Mouse (Mus musculus) thymus, adult 2 months (tissue): Measurements from ENCODE around the gene Vmn1r123. TPM values are rescaled to one million over a fixed set of nuclear protein-coding genes. Genes with fewer than 3 reads are reported as not detected.
"Not testable (repeated sequence)": the region's sequence is repeated elsewhere in the genome, so short reads cannot be mapped to it uniquely, and the experiment has no call there.

Experiments
- DNase-seq: peaks from one replicate; pipeline ENCODE4 v3.0.0; 2021
- H3K27ac ChIP-seq: fragments of 200-500 bp; 2 replicates; pipeline ENCODE4 v1.5.1; 2012; ENCODE audit warnings: low read length, control low read depth; ENCODE audit not compliant: control insufficient read depth, insufficient read depth
- H3K27me3 ChIP-seq: fragments of 200-500 bp; 2 replicates; pipeline ENCODE4 v1.6.1; 2012; ENCODE audit warnings: mild to moderate bottlenecking, low read length, moderate library complexity, mixed read lengths; ENCODE audit not compliant: control insufficient read depth, insufficient read depth
- H3K36me3 ChIP-seq: fragments of 200-500 bp; 2 replicates; pipeline ENCODE4 v1.6.1; 2012; ENCODE audit warnings: mild to moderate bottlenecking, low read length, moderate library complexity; ENCODE audit not compliant: control insufficient read depth, insufficient read depth
- H3K4me1 ChIP-seq: fragments of 200-500 bp; replicated peaks from 2 replicates; pipeline ENCODE4 v1.6.1; 2012; ENCODE audit warnings: low read length; ENCODE audit not compliant: control insufficient read depth, insufficient read depth
- H3K4me3 ChIP-seq: fragments of 200-500 bp; 2 replicates; pipeline ENCODE4 v1.5.1; 2012; ENCODE audit warnings: mild to moderate bottlenecking, low read length, control low read depth, moderate library complexity; ENCODE audit not compliant: control insufficient read depth, insufficient read depth
- WGBS: fragments of 180-500 bp; shearing (Covaris S2); methylation state at CpG from one replicate; pipeline ENCODE4 v1.1.7; 2018; 5-methylcytosine and 5-hydroxymethylcytosine counted together
- polyA plus RNA-seq: library from polyadenylated mRNA; depleted of rRNA; stranded (reverse); fragments of >200 nt; gene quantifications from 2 replicates; pipeline ENCODE4 v1.2.3, GENCODE M21; 2012; rRNA removed

Gene Vmn1r123
- polyA plus RNA-seq: not detected in 2 replicates

DNA sequence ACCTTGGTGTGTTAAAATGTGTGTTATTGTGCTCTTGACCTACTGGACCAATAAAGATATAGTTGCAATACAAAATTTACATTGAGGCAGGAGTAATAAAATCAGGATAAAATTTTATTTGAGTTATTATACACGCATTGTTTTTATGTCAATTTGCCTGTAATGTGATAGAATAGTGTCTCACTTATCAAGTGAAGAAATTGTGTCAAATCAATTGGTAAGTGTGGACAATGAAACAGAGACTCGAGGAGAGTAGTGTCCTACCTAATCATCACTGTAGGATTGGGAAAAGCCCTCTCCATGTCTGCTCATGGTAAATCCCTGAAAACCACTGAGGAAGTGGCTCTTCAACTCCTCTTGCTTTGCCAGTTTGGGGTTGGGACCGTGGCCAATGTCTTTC lies at the start of gene Vmn1r123:
Gene Vmn1r123, plus strand, starts transcription at position 301 of the 400 bp plus-strand sequence.
- WGBS: 30% methylated on average over 1 of the region's 3 CpGs
- H3K36me3 ChIP-seq, DNase-seq, H3K27me3 ChIP-seq, H3K4me3 ChIP-seq, H3K27ac ChIP-seq, H3K4me1 ChIP-seq: not testable (repeated sequence)

DNA sequence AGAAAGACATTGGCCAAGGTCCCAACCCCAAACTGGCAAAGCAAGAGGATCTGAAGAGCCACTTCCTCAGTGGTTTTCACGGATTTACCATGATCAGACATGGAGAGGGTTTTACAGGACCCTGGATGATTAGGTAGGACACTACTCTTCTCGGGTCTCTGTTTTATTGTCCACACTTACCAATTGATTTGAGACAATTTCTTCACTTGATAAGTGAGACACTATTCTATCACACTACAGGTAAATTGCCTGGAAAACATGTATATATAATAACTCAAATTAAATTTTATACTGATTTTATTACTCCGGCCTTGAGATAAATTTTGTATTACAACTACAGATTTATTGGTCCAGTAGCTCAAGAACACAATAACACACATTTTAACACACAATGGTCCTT lies 28.0 kb upstream of the Vmn1r123 start, which contains the start of gene Vmn1r122:
Gene Vmn1r122, minus strand, starts transcription at position 101 of the 400 bp plus-strand sequence.
- 69% methylated on average over 2 of the region's 3 CpGs for WGBS
- H3K27ac ChIP-seq, H3K27me3 ChIP-seq, H3K4me3 ChIP-seq, H3K4me1 ChIP-seq, DNase-seq, H3K36me3 ChIP-seq: not testable (repeated sequence)

DNA sequence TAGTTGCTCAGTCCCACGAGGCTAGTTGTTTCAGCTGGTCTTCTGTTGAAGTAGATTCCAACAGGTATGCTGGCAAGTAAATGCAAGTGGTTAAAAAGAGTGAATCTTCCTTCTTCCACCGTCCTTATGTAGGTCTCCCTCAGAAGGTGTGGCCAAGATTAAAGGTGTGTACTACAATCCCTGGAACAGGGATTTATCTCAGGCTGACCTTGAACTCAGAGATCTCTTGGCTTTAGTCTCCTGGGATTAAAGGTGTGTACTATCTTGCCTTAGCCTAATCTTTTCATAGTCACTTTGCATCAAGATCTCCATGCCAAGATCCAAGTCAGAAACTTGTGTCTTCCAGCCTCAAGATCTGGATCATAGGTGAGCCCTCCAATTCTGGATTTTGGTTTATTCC lies 28.3 kb downstream of the Vmn1r123 start, which contains the start of gene Gm5157:
Gene Gm5157, minus strand, starts transcription at position 101 of the 400 bp plus-strand sequence.
- H3K36me3 ChIP-seq, H3K27ac ChIP-seq, DNase-seq, H3K4me3 ChIP-seq, H3K4me1 ChIP-seq, H3K27me3 ChIP-seq: not testable (repeated sequence)
- 29% methylated on average over 1 of the region's 2 CpGs for WGBS

Other genes starting within 250 kb of the Vmn1r123 start
- gene Vmn1r118, start 249.8 kb upstream of the Vmn1r123 start, polyA plus RNA-seq: not detected in 2 replicates
- gene Vmn1r119, start 149.7 kb upstream of the Vmn1r123 start, polyA plus RNA-seq: not detected in 2 replicates
- gene Vmn1r120, start 108.4 kb upstream of the Vmn1r123 start, polyA plus RNA-seq: not detected in 2 replicates
- gene Vmn1r121, start 63.7 kb upstream of the Vmn1r123 start, polyA plus RNA-seq: not detected in 2 replicates
- gene Vmn1r122, start 28.1 kb upstream of the Vmn1r123 start, polyA plus RNA-seq: not detected in 2 replicates
- not detected in 2 replicates for gene Gm5157, start 28.2 kb downstream of the Vmn1r123 start, polyA plus RNA-seq
- gene Vmn1r124, start 98.4 kb downstream of the Vmn1r123 start, polyA plus RNA-seq: not detected in 2 replicates
- not detected in 2 replicates for gene Vmn1r125, start 110.0 kb downstream of the Vmn1r123 start, polyA plus RNA-seq
- not detected in 2 replicates for gene Vmn1r126, start 139.3 kb downstream of the Vmn1r123 start, polyA plus RNA-seq
- gene Vmn1r127, start 157.7 kb downstream of the Vmn1r123 start, polyA plus RNA-seq: not detected in 2 replicates
- gene Vmn1r128, start 187.2 kb downstream of the Vmn1r123 start, polyA plus RNA-seq: not detected in 2 replicates
- gene Vmn1r129, start 199.1 kb downstream of the Vmn1r123 start, polyA plus RNA-seq: not detected in 2 replicates